In the genomic region with DNA sequence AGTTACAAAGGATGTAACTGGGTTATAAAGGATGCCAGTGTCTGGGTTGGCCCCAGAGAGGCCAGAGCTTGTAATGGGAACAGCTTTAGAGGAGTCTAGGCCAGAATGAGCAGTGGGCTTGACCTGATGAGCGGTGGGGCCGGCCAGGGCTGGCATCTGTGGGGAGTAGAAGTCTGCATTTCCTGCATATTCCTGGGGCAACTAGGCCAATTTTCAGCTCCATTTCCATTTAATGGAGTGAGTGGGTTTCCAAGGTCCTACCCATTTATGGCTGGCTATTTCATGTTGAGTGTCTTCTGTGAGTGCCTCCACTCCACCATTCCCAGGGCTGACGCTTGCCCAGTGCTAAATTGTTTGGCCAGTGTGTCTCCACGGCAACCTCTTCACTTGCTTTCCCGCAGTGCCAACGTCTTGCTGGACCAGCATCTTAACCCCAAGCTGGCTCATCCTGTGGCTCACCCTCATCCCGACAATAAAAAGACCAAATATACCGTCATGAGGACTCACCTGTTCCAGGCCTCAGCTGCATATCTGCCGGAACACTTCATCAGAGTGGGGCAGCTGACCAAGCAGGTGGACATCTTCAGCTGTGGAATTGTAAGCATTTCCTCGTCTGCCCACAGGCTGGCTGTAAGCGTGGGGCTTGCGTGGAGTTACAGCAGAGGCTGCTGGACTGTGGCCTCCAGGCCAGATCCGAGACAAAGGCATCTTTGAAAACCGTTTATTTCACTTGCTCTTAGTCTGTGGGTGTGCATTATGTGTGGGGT, we compare ENCODE assay signal across 35 mouse cellular contexts. TPM values are rescaled to one million over a fixed set of nuclear protein-coding genes. Genes with fewer than 3 reads are reported as not detected.
DNase-seq lines count a peak whose midpoint lies in the region; ATAC-seq and TF ChIP-seq lines count a peak whose summit lies in the region.
"Had no signal": no experiment of that assay in that cellular context is flagged by ENCODE, and none has a peak within 500 bp of the region (broad histone marks: within the 10 kb centered on the region; RNA-seq: fewer than 3 reads in every experiment).

No protein-coding gene starts in this region.

- no peaks in the 10 kb centered on the region for H3K4me1 ChIP-seq in midbrain, postnatal 0 days (ENCODE audit: insufficient read depth, low read length)
- peaks cover 7% of the 10 kb centered on the region; the same call in 1 of the 2 replicates for H3K4me1 ChIP-seq in midbrain, embryonic 10.5 days
- H3K4me1 ChIP-seq: embryonic facial prominence, embryonic 12.5 days; hindbrain, embryonic 10.5 days; intestine, embryonic 15.5 days; stomach, embryonic 15.5 days had no signal

- H3K36me3 ChIP-seq in midbrain, postnatal 0 days (ENCODE audit: insufficient read depth, low read length): no peaks in the 10 kb centered on the region
- H3K36me3 ChIP-seq in midbrain, embryonic 10.5 days: no peaks in the 10 kb centered on the region
- H3K36me3 ChIP-seq: embryonic facial prominence, embryonic 12.5 days; hindbrain, embryonic 10.5 days; intestine, embryonic 15.5 days; limb, embryonic 13.5 days; stomach, embryonic 15.5 days had no signal

- peak; percentile 54; the same call in 1 of the 2 replicates for ATAC-seq in frontal cortex, adult (ENCODE audit: low TSS enrichment)
- ATAC-seq in midbrain, postnatal 0 days (ENCODE audit: low FRiP score): no peak
- ATAC-seq: forebrain, embryonic 14.5 days; hindbrain, embryonic 16.5 days; intestine, embryonic 15.5 days; Patski had no signal

- no peak overlapping the region for H3K9ac ChIP-seq in midbrain, postnatal 0 days (replicated peaks; ENCODE audit: low read length, poor library complexity, severe bottlenecking)
- H3K9ac ChIP-seq: embryonic facial prominence, embryonic 12.5 days; heart, embryonic 13.5 days; intestine, embryonic 15.5 days; limb, embryonic 13.5 days; stomach, embryonic 15.5 days had no signal

- no peaks in the 10 kb centered on the region for H3K9me3 ChIP-seq in midbrain, postnatal 0 days (ENCODE audit: low read length)
- H3K9me3 ChIP-seq in midbrain, embryonic 10.5 days (replicated peaks): no peaks in the 10 kb centered on the region
- H3K9me3 ChIP-seq: embryonic facial prominence, embryonic 12.5 days; G1E; heart, embryonic 13.5 days; hindbrain, embryonic 10.5 days; intestine, embryonic 15.5 days; limb, embryonic 13.5 days; stomach, embryonic 15.5 days had no signal

- WGBS in midbrain, postnatal 0 days: 66% methylated on average over 14 of the region's 14 CpGs
- 81% methylated on average over 14 of the region's 14 CpGs for WGBS in midbrain, embryonic 10.5 days

- TF ChIP-seq CTCF in midbrain, postnatal 0 days (IDR thresholded peaks at IDR 0.05): no peak

- no peaks in the 10 kb centered on the region for H3K27me3 ChIP-seq in midbrain, postnatal 0 days (ENCODE audit: insufficient read depth, low read length)
- no peaks in the 10 kb centered on the region for H3K27me3 ChIP-seq in midbrain, embryonic 10.5 days (ENCODE audit: low read depth, poor library complexity, severe bottlenecking)
- H3K27me3 ChIP-seq: embryonic facial prominence, embryonic 12.5 days; heart, embryonic 13.5 days; intestine, embryonic 15.5 days; limb, embryonic 13.5 days; Patski; stomach, embryonic 15.5 days had no signal

- DNase-seq in cerebellum, adult 9-10 months: peak; percentile 23
- no peak for DNase-seq in cerebellum, postnatal 4 days (ENCODE audit: low spot score in 2 of 2)
- no peak for DNase-seq in frontal cortex, postnatal 14 days (ENCODE audit: low spot score in 2 of 2)
- DNase-seq in midbrain, postnatal 0 days (ENCODE audit: low spot score): peak; percentile 24
- DNase-seq in midbrain, embryonic 10.5 days (ENCODE audit: low spot score): no peak
- DNase-seq in retina, postnatal 1 day: peak; percentile 57
- no peak for DNase-seq in embryo, embryonic 10 days (ENCODE audit: low spot score)
- DNase-seq: adrenal gland, postnatal 10 days; embryo, embryonic 11 days; gastrocnemius, postnatal 10 days; heart, postnatal 10 days; kidney, adult 2 months; lung, postnatal 4 days; midbrain, embryonic 14.5 days; right cerebral cortex, postnatal 25 days had no signal

- H3K4me2 ChIP-seq in midbrain, postnatal 0 days (ENCODE audit: low read depth, low read length, poor library complexity, severe bottlenecking): no peak overlapping the region
- H3K4me2 ChIP-seq: embryonic facial prominence, embryonic 12.5 days; heart, embryonic 13.5 days; intestine, embryonic 15.5 days; limb, embryonic 13.5 days; liver, embryonic 11.5 days; stomach, embryonic 15.5 days had no signal

- no peak overlapping the region for H3K27ac ChIP-seq in midbrain, postnatal 0 days (ENCODE audit: low read depth, low read length)
- no peak overlapping the region for H3K27ac ChIP-seq in midbrain, embryonic 10.5 days (replicated peaks)
- H3K27ac ChIP-seq: embryonic facial prominence, embryonic 12.5 days; heart, embryonic 13.5 days; hindbrain, embryonic 10.5 days; intestine, embryonic 15.5 days; limb, embryonic 13.5 days; stomach, embryonic 15.5 days had no signal

- H3K4me3 ChIP-seq in midbrain, postnatal 0 days (ENCODE audit: low read depth, low read length): no peak overlapping the region
- no peak overlapping the region for H3K4me3 ChIP-seq in midbrain, embryonic 10.5 days
- H3K4me3 ChIP-seq: embryonic facial prominence, embryonic 12.5 days; heart, embryonic 13.5 days; hindbrain, embryonic 10.5 days; intestine, embryonic 15.5 days; limb, embryonic 13.5 days; stomach, embryonic 15.5 days had no signal

RNA-seq across cellular contexts. Expression of a gene that starts 18.4 kb away (rescaled TPM):
- 63.4 and 72.7 TPM in 2 replicates for total RNA-seq in midbrain, postnatal 0 days (2014; rRNA removed)
- 1.2 and 1.5 TPM in 2 replicates for polyA plus RNA-seq in midbrain, postnatal 0 days (2015; fragmentation: Nextera tagmentation; extraction: Ambion mirVana)
- 0.54 and 0.76 TPM in 2 replicates for polyA plus RNA-seq in midbrain, embryonic 10.5 days (2016; fragmentation: Nextera tagmentation; extraction: Ambion mirVana)

RNA-seq across cellular contexts. Expression of a gene that starts 40.2 kb away (rescaled TPM):
- 5.2 and 7.6 TPM in 2 replicates for total RNA-seq in midbrain, postnatal 0 days (2014; rRNA removed)
- polyA plus RNA-seq in midbrain, postnatal 0 days (2015; fragmentation: Nextera tagmentation; extraction: Ambion mirVana): 2.5 and 2.7 TPM in 2 replicates
- 2.6 and 3.0 TPM in 2 replicates for polyA plus RNA-seq in midbrain, embryonic 10.5 days (2016; fragmentation: Nextera tagmentation; extraction: Ambion mirVana)

RNA-seq across cellular contexts. Expression of a gene that starts 41.3 kb away (rescaled TPM):
- total RNA-seq in midbrain, postnatal 0 days (2014; rRNA removed): not detected in 2 replicates
- polyA plus RNA-seq in midbrain, postnatal 0 days (2015; fragmentation: Nextera tagmentation; extraction: Ambion mirVana): 0.47 TPM in 1 of 2 replicates, not detected in the other
- not detected in 2 replicates for polyA plus RNA-seq in midbrain, embryonic 10.5 days (2016; fragmentation: Nextera tagmentation; extraction: Ambion mirVana)
- total RNA-seq: adrenal gland, postnatal 10 days; G1E; gastrocnemius, postnatal 10 days; heart, adult 8-10 months; heart, postnatal 10 days; left cerebral cortex, adult 8-10 months; left cerebral cortex, postnatal 36 days; megakaryocyte-erythroid progenitor cell, adult 5-6 weeks had no signal
- polyA plus RNA-seq: embryonic facial prominence, embryonic 12.5 days; G1E; gonadal fat pad, adult 2 months; heart, embryonic 13.5 days; kidney, embryonic 16.5 days; liver, embryonic 11.5 days; lung, embryonic 16.5 days; neural tube, embryonic 11.5 days had no signal

RNA-seq across cellular contexts. Expression of a gene that starts 54.7 kb away (rescaled TPM):
- 83.1 and 86.1 TPM in 2 replicates for total RNA-seq in midbrain, postnatal 0 days (2014; rRNA removed)
- polyA plus RNA-seq in midbrain, postnatal 0 days (2015; fragmentation: Nextera tagmentation; extraction: Ambion mirVana): 64.9 and 70.4 TPM in 2 replicates
- 44.4 and 45.5 TPM in 2 replicates for polyA plus RNA-seq in midbrain, embryonic 10.5 days (2016; fragmentation: Nextera tagmentation; extraction: Ambion mirVana)

Comparison
In these comparisons a context has a peak if more than half of its experiments do, and no peak if none do; other contexts are left out.
1. DNase-seq: peak in cerebellum, adult 9-10 months (single experiment), midbrain, postnatal 0 days (single experiment) and retina, postnatal 1 day (single experiment); none in cerebellum, postnatal 4 days (0 of 2), frontal cortex, postnatal 14 days (0 of 2), midbrain, embryonic 10.5 days (single experiment) and embryo, embryonic 10 days (single experiment).